Mouse (Mus musculus) spleen, postnatal 10 days (tissue): ENCODE data around the gene Brwd1.
"Not testable (repeated sequence)": the region's sequence is repeated elsewhere in the genome, so short reads cannot be mapped to it uniquely, and the experiment has no call there.

Experiments used
- DNase-seq, 2 experiments: peaks; one replicate each; pipeline ENCODE4 v3.0.0; 2021 to 2022; ENCODE audit warnings: low spot score in 2 of 2

Brwd1 gene

GRCm38 (mm10) chr16:96081331-96081730 is 995 bp downstream of the Brwd1 start:
- DNase-seq, result peak; percentile 81 to 83

- no peak for DNase-seq
These were observed 1.8 kb downstream of the Brwd1 start for GRCm38 (mm10) chr16:96080524-96080923.

- DNase-seq, result no peak
These were observed 14.0 kb downstream of the Brwd1 start for GRCm38 (mm10) chr16:96068364-96068763.

DNA sequence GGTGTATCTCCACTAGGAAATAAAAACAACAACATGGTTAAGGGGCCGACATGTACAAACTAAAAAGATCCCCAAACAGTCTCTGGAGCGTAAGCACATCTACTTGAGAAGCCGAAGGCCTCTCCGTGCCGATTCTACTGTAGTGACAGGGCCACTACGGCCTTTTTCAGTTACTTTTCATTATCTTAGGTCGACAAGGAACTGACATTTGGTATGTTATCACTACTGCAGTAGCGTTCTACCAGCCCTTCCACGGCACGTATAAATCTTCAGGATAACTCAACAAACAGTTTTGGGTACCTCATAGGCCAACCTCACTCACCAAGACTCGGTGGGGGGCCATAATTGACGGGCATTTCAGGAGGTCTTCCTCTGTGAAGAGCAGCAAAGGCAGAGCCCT is 16.2 kb downstream of the Brwd1 start:
- DNase-seq, result no peak

DNA sequence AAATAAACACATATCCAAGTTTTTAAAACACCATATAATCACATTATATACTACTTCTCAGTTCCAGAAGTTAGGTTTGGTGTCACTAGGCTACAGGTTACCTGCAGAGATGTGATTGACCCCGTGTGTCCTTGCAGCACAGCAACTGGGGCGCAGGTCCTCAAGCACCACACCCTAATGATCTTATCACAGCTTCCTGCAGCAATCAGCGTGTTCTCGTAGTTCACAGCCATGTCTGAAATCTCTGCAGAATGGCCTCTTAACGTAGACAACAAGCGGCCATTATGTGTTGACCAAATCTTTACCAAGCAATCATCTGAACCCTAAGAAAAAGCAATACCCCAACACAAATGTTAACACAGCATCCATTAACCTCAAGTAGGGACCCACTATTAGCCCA is 17.7 kb downstream of the Brwd1 start:
- DNase-seq, result no peak

- peak in 1 of 2 experiments; percentile 60 for DNase-seq
These were observed 38.2 kb downstream of the Brwd1 start for GRCm38 (mm10) chr16:96044096-96044495.

DNA sequence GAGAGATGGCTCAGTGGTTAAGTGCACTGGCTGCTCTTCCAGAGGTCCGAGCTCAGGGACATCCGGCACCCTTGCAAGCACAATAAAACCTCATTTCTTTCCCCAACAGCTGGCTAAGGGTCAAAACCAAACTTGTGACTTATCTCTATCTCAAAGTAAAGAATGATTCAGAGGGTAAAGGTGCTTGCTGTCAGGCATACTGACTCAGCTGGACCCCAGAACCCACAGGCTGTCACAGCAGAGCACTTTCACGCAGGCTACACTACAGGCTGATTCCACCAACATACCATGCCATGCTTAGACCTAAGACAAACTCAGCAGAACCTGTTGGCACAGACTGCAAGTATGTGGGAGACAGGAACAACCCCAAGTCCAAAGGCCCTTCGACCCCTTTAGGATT is 41.6 kb downstream of the Brwd1 start:
- no peak for DNase-seq

DNA sequence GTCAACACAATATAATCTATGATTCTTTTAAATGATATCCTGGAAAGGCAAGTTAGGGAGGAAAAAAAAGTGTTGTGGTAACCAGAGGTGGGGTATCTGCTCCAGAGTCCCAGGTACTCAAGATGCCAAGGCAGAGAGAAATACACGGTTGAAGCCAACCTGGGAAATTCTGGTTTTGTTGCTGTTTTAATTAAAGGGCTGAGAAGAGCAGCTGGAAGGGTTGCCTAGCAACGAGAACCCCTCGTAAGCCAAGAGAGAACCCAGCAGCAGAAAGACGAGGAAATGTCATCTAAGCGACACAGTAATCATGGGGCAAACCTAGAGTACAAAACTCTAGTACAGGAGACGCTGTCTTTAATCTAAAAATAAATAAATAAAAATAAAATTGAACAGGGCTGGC is 42.8 kb downstream of the Brwd1 start:
- no peak for DNase-seq

DNA sequence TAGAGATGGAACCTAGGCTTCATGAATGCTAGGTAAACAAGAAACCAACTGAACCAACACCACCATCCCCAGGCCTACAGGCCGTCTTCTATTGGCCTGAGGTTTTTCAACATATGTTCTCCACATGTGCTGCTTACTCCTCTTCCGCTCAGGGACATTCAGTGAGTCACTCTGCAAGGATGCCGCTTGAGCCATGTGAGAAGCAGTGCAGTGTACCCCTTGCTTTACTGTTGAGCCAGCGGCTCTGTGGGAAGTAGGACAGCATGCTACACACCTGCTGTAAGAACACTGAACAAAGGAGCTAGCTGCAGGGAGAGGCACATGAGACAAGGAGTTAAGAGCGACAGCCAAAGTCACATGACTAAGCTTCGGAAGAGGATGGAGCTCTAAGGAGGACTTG is 47.9 kb downstream of the Brwd1 start:
- DNase-seq, result no peak

GRCm38 (mm10) chr16:96032368-96033043 is 49.8 kb downstream of the Brwd1 start:
- no peak for DNase-seq

DNA sequence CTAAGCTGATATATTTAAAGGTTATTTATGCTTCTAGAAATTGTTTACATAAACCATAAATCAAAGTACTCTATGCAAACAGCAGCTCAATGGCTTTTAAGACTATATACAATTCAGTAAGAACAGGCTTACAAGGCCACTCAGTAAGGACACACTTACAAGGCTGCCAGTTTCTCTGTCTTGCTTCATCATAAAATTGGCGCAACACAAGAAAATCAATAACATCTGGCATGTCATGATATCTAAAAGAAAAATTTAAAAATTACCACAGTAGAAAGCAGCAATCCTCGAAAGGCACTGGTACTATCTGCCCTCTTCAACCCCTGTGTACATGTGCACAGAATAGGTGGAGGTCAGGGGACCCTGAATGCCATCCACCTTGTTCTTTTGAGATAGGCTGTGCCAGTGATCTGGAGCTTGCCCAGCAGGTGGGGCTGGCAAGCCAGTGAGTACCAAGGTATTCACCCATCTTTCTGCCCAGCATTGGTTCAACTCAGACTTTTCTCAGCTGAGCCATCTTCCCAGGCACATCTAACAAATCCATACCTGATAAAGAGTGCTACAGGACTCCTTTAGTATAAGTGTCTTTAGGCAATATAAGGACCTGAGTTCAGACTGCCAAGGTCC is 51.7 kb downstream of the Brwd1 start:
- DNase-seq, result peak in 1 of 2 experiments; percentile 45

- no peak for DNase-seq
These were observed 56.1 kb downstream of the Brwd1 start for GRCm38 (mm10) chr16:96026256-96026655.

DNA sequence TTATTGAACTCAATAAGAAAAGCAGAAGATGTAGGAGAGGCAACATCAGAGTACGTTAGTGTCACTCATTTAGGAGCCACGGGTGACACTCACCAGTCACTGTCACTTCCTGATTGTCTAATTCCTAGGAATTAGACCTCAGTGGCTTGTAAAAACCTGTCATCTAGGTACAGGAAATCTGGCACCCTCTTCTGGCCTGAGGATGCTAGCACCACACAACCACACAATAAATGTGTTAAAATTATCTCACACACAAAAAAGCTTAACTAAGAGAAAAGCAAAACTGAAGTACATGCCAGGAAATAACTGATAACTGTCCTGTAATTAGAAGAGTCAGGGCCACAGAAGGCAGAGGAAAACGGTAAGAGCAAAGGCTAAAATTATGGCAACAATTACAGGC is 57.1 kb downstream of the Brwd1 start:
- DNase-seq, result no peak

- no peak for DNase-seq
These were observed 61.3 kb downstream of the Brwd1 start for GRCm38 (mm10) chr16:96021045-96021444.

GRCm38 (mm10) chr16:96009124-96009523 is 73.2 kb downstream of the Brwd1 start:
- DNase-seq, result not testable (repeated sequence)

GRCm38 (mm10) chr16:96004278-96004677 is 78.0 kb downstream of the Brwd1 start:
- DNase-seq, result not testable (repeated sequence)

- DNase-seq, result no peak
These were observed 83.0 kb downstream of the Brwd1 start for GRCm38 (mm10) chr16:95999291-95999690.

- DNase-seq, result no peak
These were observed 86.2 kb downstream of the Brwd1 start for GRCm38 (mm10) chr16:95996156-95996555.

GRCm38 (mm10) chr16:95994576-95994975 is 87.8 kb downstream of the Brwd1 start:
- not testable (repeated sequence) for DNase-seq

DNA sequence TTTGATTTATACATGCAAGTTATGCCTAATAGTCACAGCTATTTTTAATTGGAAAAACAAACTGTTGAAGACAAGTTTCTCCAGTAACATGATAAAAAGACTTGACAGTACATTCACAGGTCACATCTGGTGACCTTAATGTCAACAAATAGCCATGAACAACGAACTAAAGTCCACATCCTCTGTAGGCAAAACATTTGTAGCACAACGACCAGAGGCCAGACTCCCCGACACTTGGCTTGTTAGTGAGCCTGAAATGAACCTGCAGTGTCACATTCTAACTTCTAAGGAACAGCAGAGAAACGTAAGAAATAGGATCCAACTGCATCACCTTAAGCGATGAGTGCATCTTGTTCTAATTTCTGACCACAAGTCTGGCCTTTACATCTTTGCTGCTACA is 89.7 kb downstream of the Brwd1 start:
- DNase-seq, result no peak

- peak in 1 of 2 experiments; percentile 30 for DNase-seq
These were observed 91.0 kb downstream of the Brwd1 start for GRCm38 (mm10) chr16:95991122-95991900.

DNA sequence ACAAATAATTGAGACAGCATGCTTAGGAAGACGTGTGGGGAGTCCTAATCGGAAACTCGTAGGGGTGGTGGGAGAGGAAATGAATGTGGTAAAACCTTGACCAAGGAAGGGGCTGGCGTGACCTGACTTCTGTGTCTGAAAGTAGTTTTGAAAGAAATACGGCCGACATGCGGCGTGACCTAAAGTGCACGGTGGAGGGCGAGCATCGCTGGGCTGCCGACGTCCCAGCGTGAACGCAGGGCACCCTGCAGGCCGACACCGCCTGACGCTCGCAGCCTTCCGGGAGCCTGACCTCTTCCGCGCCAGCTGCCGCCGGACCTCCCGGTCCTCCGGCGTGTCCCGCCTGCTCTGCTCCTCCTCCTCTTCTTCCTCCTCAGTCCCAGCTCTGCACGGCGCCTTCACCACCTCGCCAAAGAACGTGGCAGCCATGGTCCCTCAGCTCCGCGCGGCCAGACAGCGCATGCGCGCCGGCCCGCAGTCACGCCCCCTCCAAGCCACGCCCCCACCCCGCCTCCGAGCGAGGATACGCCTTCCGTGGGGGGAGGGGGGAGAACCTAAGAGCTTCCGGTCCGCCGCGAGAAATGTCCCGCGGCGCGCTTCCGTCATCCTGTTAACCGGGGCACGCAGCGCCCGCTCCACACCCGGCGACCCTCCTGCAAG is 91.7 kb downstream of the Brwd1 start, which contains the start of gene Psmg1:
TSS of gene Psmg1 (minus strand) at position 499 of the 660 bp plus-strand sequence.
- peak; percentile 98 to 99 for DNase-seq
